In genomic region chr11:85739266-85739977, GRCm38 (mm10) we compare ENCODE assay signal across 11 mouse cellular contexts.
DNase-seq lines count a peak whose midpoint lies in the region; ATAC-seq and TF ChIP-seq lines count a peak whose summit lies in the region.
"Had no signal": no experiment of that assay in that cellular context is flagged by ENCODE, and none has a peak within 500 bp of the region (broad histone marks: within the 10 kb centered on the region; RNA-seq: fewer than 3 reads in every experiment).

No protein-coding gene starts in this region.

- peaks cover 7% of the 10 kb centered on the region; the same call in 1 of the 2 replicates for H3K27me3 ChIP-seq in heart, embryonic 11.5 days (ENCODE audit: control insufficient read depth, insufficient read depth, low read length)
- no peaks in the 10 kb centered on the region for H3K27me3 ChIP-seq in stomach, embryonic 14.5 days (ENCODE audit: control insufficient read depth, insufficient read depth, low read length)
- H3K27me3 ChIP-seq: Patski had no signal

- no peak overlapping the region for H3K9ac ChIP-seq in heart, embryonic 11.5 days (ENCODE audit: low read depth, low read length)
- no peak overlapping the region for H3K9ac ChIP-seq in stomach, embryonic 14.5 days (replicated peaks; ENCODE audit: low read depth, low read length)
- H3K9ac ChIP-seq: liver, embryonic 14.5 days; neural tube, embryonic 13.5 days had no signal

- no peak overlapping the region for H3K4me3 ChIP-seq in layer of hippocampus, adult 2 months
- no peak overlapping the region for H3K4me3 ChIP-seq in heart, embryonic 11.5 days (ENCODE audit: low read depth, low read length)
- no peak overlapping the region for H3K4me3 ChIP-seq in stomach, embryonic 14.5 days (ENCODE audit: low read depth, low read length)
- H3K4me3 ChIP-seq: neural tube, embryonic 13.5 days had no signal

- no peak overlapping the region for H3K4me2 ChIP-seq in heart, embryonic 11.5 days
- H3K4me2 ChIP-seq in stomach, embryonic 14.5 days (replicated peaks; ENCODE audit: low read depth, low read length), result no peak overlapping the region
- H3K4me2 ChIP-seq: neural tube, embryonic 13.5 days had no signal

- no peaks in the 10 kb centered on the region for H3K9me3 ChIP-seq in heart, embryonic 11.5 days (replicated peaks; ENCODE audit: control insufficient read depth, low read length)
- H3K9me3 ChIP-seq in stomach, embryonic 14.5 days (ENCODE audit: control insufficient read depth, low read depth, low read length), result no peaks in the 10 kb centered on the region
- H3K9me3 ChIP-seq: neural tube, embryonic 13.5 days had no signal

- H3K36me3 ChIP-seq in heart, embryonic 11.5 days (ENCODE audit: control insufficient read depth, insufficient read depth, low read length), result no peaks in the 10 kb centered on the region
- H3K36me3 ChIP-seq in stomach, embryonic 14.5 days (ENCODE audit: control insufficient read depth, insufficient read depth, low read length), result no peaks in the 10 kb centered on the region
- H3K36me3 ChIP-seq: neural tube, embryonic 13.5 days had no signal

- H3K27ac ChIP-seq in layer of hippocampus, adult 2 months, result peak overlapping the region; percentile 21; the same call in 1 of the 2 replicates
- peak overlapping the region; percentile 30; the same call in 1 of the 2 replicates for H3K27ac ChIP-seq in heart, embryonic 11.5 days (ENCODE audit: low read depth, low read length)
- peak overlapping the region; percentile 50; the same call in 1 of the 2 replicates for H3K27ac ChIP-seq in stomach, embryonic 14.5 days (ENCODE audit: low read length)
- H3K27ac ChIP-seq: liver, embryonic 14.5 days; neural tube, embryonic 13.5 days had no signal

- ATAC-seq in heart, embryonic 11.5 days (replicated peaks; ENCODE audit: insufficient number of reproducible peaks, low FRiP score, low TSS enrichment), result no peak
- ATAC-seq in stomach, embryonic 14.5 days (ENCODE audit: insufficient number of reproducible peaks, insufficient read depth, low FRiP score, low read depth), result peak; percentile 31; the same call in 1 of the 2 replicates
- ATAC-seq: Patski had no signal

- peaks cover 14% of the 10 kb centered on the region for H3K4me1 ChIP-seq in heart, embryonic 11.5 days (ENCODE audit: control insufficient read depth, insufficient read depth, low read length)
- peaks cover 38% of the 10 kb centered on the region for H3K4me1 ChIP-seq in stomach, embryonic 14.5 days (ENCODE audit: control insufficient read depth, insufficient read depth, low read length)

- 44% methylated on average over 6 of the region's 6 CpGs for WGBS in heart, embryonic 11.5 days (ENCODE audit: insufficient replicate concordance)
- WGBS in stomach, embryonic 14.5 days, result 35% methylated on average over 6 of the region's 6 CpGs

- peak in 1 of 2 experiments; percentile 16 for DNase-seq in layer of hippocampus, adult 2 months (ENCODE audit: low spot score in 2 of 2)
- no peak for DNase-seq in layer of hippocampus, adult 9-10 months (ENCODE audit: low spot score)
- DNase-seq in left cerebral cortex, postnatal 25 days (ENCODE audit: low spot score in 2 of 2), result peak; percentile 54 to 81
- no peak for DNase-seq in ovary, postnatal 10 days (ENCODE audit: low spot score)
- no peak for DNase-seq in urinary bladder, postnatal 10 days (ENCODE audit: low spot score)
- DNase-seq: cerebellum, adult 18-20 months had no signal

- no peak for TF ChIP-seq CTCF in layer of hippocampus, adult 2 months (conservative IDR thresholded peaks at IDR 0.05)

- intact Hi-C loops in left cerebral cortex, postnatal 25 days (cut with DNase I), result no loop called here

Comparison
In these comparisons a context has a peak if more than half of its experiments do, and no peak if none do; other contexts are left out.
1. DNase-seq: peak in left cerebral cortex, postnatal 25 days (2 of 2); none in layer of hippocampus, adult 9-10 months (single experiment), ovary, postnatal 10 days (single experiment) and urinary bladder, postnatal 10 days (single experiment).
2. Peak in every context shown above with its lines, with median percentiles within 50 percentile points of each other: H3K27ac ChIP-seq.